Mouse (Mus musculus) hindbrain, embryonic 15.5 days (tissue): ENCODE results near the gene Cldn14. TPM values are rescaled to one million over a fixed set of nuclear protein-coding genes. Genes with fewer than 3 reads are reported as not detected.
A peak's percentile ranks its signal among the peaks of the same experiment; 100 is the strongest.

Source experiments
- ATAC-seq: fragments of 200-750 bp; cut with Nextera tagmentation; 2 replicates; pipeline ENCODE4 v1.8.0; 2017; ENCODE audit warnings: low read depth, moderate number of reproducible peaks, moderate TSS enrichment; ENCODE audit not compliant: low FRiP score
- H3K27ac ChIP-seq: fragments of 300-500 bp; sonication (generic); replicated peaks from 2 replicates; pipeline ENCODE4 v1.5.1; 2015; ENCODE audit warnings: mild to moderate bottlenecking, inconsistent platforms
- H3K27me3 ChIP-seq: fragments of 300-500 bp; sonication (generic); 2 replicates; pipeline ENCODE4 v1.6.1; 2015; ENCODE audit warnings: control low read depth, inconsistent platforms
- H3K36me3 ChIP-seq: fragments of 300-500 bp; sonication (generic); 2 replicates; pipeline ENCODE4 v1.6.1; 2015; ENCODE audit warnings: control low read depth, inconsistent platforms
- H3K4me1 ChIP-seq: fragments of 300-500 bp; sonication (generic); replicated peaks from 2 replicates; pipeline ENCODE4 v1.6.1; 2015; ENCODE audit warnings: control low read depth, inconsistent platforms
- H3K4me2 ChIP-seq: fragments of 300-500 bp; sonication (generic); 2 replicates; pipeline ENCODE4 v1.6.1; 2015; ENCODE audit warnings: moderate library complexity, mild to moderate bottlenecking, inconsistent platforms
- H3K4me3 ChIP-seq: fragments of 300-500 bp; sonication (generic); 2 replicates; pipeline ENCODE4 v1.5.1; 2015; ENCODE audit warnings: mild to moderate bottlenecking, inconsistent platforms
- H3K9ac ChIP-seq: fragments of 300-500 bp; sonication (generic); 2 replicates; pipeline ENCODE4 v1.6.1; 2015; ENCODE audit warnings: inconsistent platforms
- H3K9me3 ChIP-seq: fragments of 300-500 bp; sonication (generic); 2 replicates; pipeline ENCODE4 v1.6.1; 2016; ENCODE audit warnings: control low read depth, inconsistent platforms
- WGBS: fragments of 180-500 bp; shearing (Covaris S2); methylation state at CpG from one replicate; pipeline ENCODE4 v1.1.7; 2015; 5-methylcytosine and 5-hydroxymethylcytosine counted together
- polyA plus RNA-seq: library from polyadenylated mRNA; unstranded; fragments of >200 nt; fragmentation: Nextera tagmentation; extraction: Ambion mirVana; gene quantifications from 2 replicates; pipeline ENCODE4 v1.2.1, GENCODE M21; 2015

The Cldn14 gene
- not detected in 2 replicates for polyA plus RNA-seq

DNA sequence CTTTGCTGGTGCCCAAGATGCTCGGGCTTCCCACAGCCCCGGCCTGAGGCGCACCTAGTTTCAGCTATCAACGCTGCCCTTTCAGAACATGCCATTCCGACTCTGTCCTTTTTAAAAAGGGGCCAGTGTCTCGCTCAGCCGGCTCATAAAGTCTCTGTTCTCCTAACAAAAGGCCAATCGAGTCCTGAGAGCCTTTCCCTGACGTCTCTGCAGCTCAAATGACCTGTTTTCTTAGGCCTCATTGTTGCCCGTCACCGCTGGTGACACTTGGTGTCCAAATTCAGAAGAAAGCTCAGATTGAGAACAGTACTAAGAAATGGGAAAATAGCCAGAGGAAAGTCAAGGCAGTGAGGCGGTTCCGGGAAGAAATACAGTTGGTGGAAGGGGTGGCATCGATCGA is at the start of gene Cldn14:
Cldn14 (minus strand) TSS at position 101 of the 400 bp plus-strand sequence.
- no peak for ATAC-seq
- no peak within 1 kb of the TSS for H3K4me3 ChIP-seq
- H3K36me3 ChIP-seq: no peaks in the 10 kb centered on the region
- peaks cover 8% of the 10 kb centered on the region; the same call in 1 of the 2 replicates for H3K4me1 ChIP-seq
- no peaks in the 10 kb centered on the region for H3K9me3 ChIP-seq
- no peaks in the 10 kb centered on the region for H3K27me3 ChIP-seq
- no peak within 1 kb of the TSS for H3K9ac ChIP-seq
- H3K27ac ChIP-seq: no peak within 1 kb of the TSS
- H3K4me2 ChIP-seq: no peak within 1 kb of the TSS
- WGBS: 49% methylated on average over 15 of the region's 15 CpGs

DNA sequence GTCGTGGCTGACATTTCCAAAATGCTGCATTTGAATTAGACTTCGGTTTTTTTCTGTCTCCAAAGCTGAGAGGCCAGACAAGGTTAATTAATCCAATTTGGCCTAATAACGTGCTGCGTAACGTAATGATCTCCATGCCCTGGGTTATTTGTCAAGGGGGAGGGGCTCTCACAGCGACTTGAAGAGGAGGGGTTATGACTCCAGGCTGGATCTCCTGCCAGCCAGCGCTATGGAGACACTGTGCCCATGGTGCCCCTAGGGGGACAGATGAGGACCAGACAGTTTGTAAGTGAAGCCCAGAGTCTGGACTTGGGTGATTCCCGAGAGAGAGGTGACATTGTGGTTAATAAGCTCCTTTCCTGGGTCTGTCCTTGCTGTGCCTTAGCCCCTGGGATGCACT is 46.9 kb upstream of the Cldn14 start:
- no peak overlapping the region for H3K4me2 ChIP-seq
- no peak for ATAC-seq
- WGBS: 22% methylated on average over 8 of the region's 8 CpGs
- 0 out of 2 replicates have a peak, but pooled peaks cover 4% of the 10 kb centered on the region for H3K4me1 ChIP-seq
- H3K27me3 ChIP-seq: no peaks in the 10 kb centered on the region
- H3K27ac ChIP-seq: no peak overlapping the region
- no peaks in the 10 kb centered on the region for H3K36me3 ChIP-seq
- no peaks in the 10 kb centered on the region for H3K9me3 ChIP-seq
- no peak overlapping the region for H3K4me3 ChIP-seq
- H3K9ac ChIP-seq: no peak overlapping the region

GRCm38 (mm10) chr16:94055176-94055575 is 46.5 kb upstream of the Cldn14 start:
- Histone ChIP-seq H3K36me3 (no peaks in the 10 kb centered on the region), H3K4me1 (0 out of 2 replicates have a peak, but pooled peaks cover 4% of the 10 kb centered on the region), H3K4me2 (no peak overlapping the region), H3K27me3 (no peaks in the 10 kb centered on the region), H3K27ac (no peak overlapping the region), H3K9ac (no peak overlapping the region), H3K4me3 (no peak overlapping the region), H3K9me3 (no peaks in the 10 kb centered on the region)
- no peak for ATAC-seq
- WGBS: 62% methylated on average over 12 of the region's 12 CpGs

DNA sequence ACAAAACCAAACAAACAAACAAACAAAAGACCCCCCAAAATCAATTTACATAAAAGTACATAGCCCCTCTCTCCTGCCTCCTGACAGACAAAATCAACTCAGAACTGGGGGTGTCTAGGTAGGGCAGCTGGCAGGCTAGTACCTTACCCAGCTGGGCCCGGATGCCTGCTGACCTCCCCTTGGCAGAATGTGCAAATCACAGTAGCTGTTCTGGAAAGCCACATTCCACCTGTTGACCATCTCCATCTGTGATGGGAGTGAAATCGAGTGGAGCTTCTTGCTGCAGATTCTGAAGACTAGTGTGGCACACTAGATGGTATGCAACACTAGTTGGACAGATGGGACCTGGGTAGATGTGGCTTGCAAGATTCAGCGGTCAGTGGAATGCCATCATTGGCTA is 41.7 kb upstream of the Cldn14 start:
- Histone ChIP-seq H3K27me3 (no peaks in the 10 kb centered on the region), H3K9ac (no peak overlapping the region), H3K4me1 (no peaks in the 10 kb centered on the region), H3K4me3 (no peak overlapping the region), H3K36me3 (no peaks in the 10 kb centered on the region), H3K9me3 (no peaks in the 10 kb centered on the region), H3K4me2 (no peak overlapping the region), H3K27ac (no peak overlapping the region)
- ATAC-seq: no peak
- WGBS: 92% methylated on average over 3 of the region's 3 CpGs

DNA sequence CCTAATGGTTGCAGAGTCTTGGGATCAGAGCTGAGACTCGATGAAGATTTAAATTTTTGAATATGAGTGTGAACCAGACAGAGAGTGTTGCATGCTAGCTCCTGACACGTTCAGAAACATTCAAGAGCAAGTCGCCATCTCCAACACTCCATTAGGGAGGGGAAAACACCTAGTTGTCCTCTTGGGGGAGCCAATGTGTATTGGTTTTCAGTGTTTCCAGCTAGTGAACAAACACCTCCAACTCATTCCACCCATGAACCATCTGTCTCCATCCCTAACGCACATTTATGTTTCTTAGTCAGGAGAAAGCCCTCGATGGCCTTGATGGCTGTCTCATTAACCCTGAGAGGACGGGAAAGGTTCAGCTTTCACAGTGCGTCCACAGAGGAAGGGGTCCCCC is 36.4 kb upstream of the Cldn14 start:
- H3K36me3 ChIP-seq: no peaks in the 10 kb centered on the region
- no peak overlapping the region for H3K27ac ChIP-seq
- peaks cover 11% of the 10 kb centered on the region for H3K27me3 ChIP-seq
- no peak overlapping the region for H3K4me3 ChIP-seq
- no peak for ATAC-seq
- no peak overlapping the region for H3K4me2 ChIP-seq
- H3K9ac ChIP-seq: no peak overlapping the region
- 63% methylated on average over 7 of the region's 7 CpGs for WGBS
- H3K9me3 ChIP-seq: no peaks in the 10 kb centered on the region
- H3K4me1 ChIP-seq: peaks cover 9% of the 10 kb centered on the region

DNA sequence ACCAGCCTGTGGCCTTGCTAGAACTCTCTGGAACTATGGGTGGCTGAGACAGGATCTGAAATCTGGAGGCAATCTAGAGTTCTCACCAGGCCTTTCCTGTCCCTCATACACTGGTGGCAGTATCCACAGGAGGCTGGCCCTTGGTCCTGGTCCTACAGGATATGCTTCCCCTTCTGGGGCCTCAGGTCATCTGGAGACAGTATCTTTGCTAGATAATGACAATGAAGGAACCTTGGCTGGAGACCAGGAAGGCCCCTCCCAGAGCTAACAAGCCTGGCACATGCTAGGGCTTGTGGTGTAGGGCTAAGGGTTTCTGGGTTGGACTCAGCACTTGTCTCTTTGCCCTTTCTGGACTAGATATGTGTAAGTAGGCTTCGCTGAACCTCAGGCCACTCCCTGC is 35.2 kb upstream of the Cldn14 start:
- 92% methylated on average over 1 of the region's 1 CpGs for WGBS
- Histone ChIP-seq H3K36me3 (no peaks in the 10 kb centered on the region), H3K4me3 (no peak overlapping the region), H3K9ac (no peak overlapping the region), H3K4me1 (peaks cover 9% of the 10 kb centered on the region), H3K4me2 (no peak overlapping the region), H3K9me3 (no peaks in the 10 kb centered on the region), H3K27me3 (peaks cover 19% of the 10 kb centered on the region), H3K27ac (no peak overlapping the region)
- ATAC-seq: no peak

- no peak overlapping the region for H3K27ac ChIP-seq
- H3K27me3 ChIP-seq: peaks cover 21% of the 10 kb centered on the region
- H3K4me1 ChIP-seq: peaks cover 9% of the 10 kb centered on the region
- ATAC-seq: no peak; the same call in 1 of the 2 replicates
- no peak overlapping the region for H3K4me3 ChIP-seq
- H3K9me3 ChIP-seq: no peaks in the 10 kb centered on the region
- no peaks in the 10 kb centered on the region for H3K36me3 ChIP-seq
- 45% methylated on average over 18 of the region's 18 CpGs for WGBS
- H3K9ac ChIP-seq: no peak overlapping the region
- peak overlapping the region; percentile 29; the same call in 1 of the 2 replicates for H3K4me2 ChIP-seq
Observed at GRCm38 (mm10) chr16:94041065-94041712, 32.6 kb upstream of the Cldn14 start.

DNA sequence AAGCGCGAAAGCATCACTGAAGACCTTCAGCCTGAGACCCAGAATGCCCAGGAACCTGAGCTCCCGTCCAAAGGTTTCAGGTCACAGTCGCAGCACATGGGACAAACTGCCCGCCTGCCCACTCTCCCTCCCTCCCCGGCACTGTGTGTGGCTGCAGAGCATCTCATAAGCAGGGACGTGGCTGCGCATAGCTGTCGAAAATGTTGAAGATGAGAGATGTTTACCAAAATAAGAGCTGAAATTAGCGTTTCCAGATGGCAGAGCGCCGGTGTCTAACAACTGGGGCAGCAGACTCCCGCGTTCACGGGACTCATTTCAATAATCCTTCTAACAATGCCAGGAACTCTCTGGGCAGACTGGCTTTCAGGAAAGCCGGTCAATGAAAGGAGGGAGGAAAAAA is 31.8 kb upstream of the Cldn14 start:
- H3K27me3 ChIP-seq: peaks cover 21% of the 10 kb centered on the region
- H3K4me2 ChIP-seq: peak overlapping the region; percentile 29
- H3K4me1 ChIP-seq: peaks cover 9% of the 10 kb centered on the region
- no peak for ATAC-seq
- no peak overlapping the region for H3K9ac ChIP-seq
- no peaks in the 10 kb centered on the region for H3K36me3 ChIP-seq
- H3K9me3 ChIP-seq: no peaks in the 10 kb centered on the region
- WGBS: 25% methylated on average over 16 of the region's 16 CpGs
- no peak overlapping the region for H3K27ac ChIP-seq
- no peak overlapping the region for H3K4me3 ChIP-seq

DNA sequence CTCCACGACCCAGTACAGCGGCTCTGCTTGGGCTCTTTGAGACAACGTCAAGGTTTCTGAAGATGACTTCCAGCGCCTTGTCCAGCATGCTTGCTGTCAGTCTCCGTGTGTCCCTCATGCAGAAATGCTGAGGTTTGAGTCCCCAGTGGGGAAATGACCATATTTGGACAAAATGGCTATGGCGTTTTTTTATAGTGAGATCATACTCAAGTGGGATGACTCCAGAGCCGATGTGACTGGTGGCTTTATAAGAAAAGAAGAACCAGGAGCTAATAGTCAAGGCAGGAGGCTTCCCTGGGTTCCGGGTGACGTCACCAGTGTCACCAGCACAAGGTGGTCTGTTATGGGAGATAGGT is 30.3 kb upstream of the Cldn14 start:
- no peaks in the 10 kb centered on the region for H3K9me3 ChIP-seq
- no peaks in the 10 kb centered on the region for H3K36me3 ChIP-seq
- H3K4me1 ChIP-seq: peaks cover 9% of the 10 kb centered on the region
- no peak overlapping the region for H3K4me2 ChIP-seq
- H3K9ac ChIP-seq: no peak overlapping the region
- H3K4me3 ChIP-seq: no peak overlapping the region
- WGBS: 91% methylated on average over 9 of the region's 9 CpGs
- ATAC-seq: no peak
- H3K27me3 ChIP-seq: peaks cover 21% of the 10 kb centered on the region
- no peak overlapping the region for H3K27ac ChIP-seq

DNA sequence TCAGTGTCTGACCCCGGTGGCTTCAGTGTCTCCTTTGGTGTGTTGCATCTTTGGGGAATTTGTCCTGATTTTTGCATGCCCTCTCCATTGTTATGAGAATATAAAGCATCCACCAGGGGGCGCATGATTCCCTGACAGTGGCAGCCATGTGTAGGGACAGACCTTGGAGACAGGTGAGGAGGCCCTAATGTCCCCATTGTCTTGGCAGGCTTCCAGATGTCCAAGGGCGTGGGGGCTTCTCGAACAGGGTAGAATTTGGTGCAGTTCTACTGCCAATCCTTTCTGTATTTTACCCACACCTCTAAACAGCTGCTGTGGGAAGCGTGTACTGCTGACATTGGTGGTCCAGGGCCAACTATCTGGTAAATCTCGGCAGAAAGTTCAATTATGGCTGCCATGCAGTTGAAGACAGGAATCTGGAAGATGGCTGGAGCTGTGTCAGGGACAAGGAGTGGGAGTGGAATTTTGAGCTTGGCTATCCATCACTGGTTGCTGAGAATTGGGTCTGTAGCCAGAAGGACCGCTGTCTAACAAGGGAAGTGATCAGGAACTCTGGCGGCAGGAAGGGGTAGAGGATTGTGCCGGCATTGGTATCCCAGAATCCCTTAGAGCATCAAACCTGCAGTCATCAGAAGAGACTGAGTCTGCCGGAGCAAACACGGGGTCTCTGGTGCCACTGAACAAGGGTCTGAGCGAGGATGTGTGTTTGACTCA is 29.8 kb upstream of the Cldn14 start:
- no peak overlapping the region for H3K4me2 ChIP-seq
- ATAC-seq: no peak
- H3K4me1 ChIP-seq: peaks cover 9% of the 10 kb centered on the region
- peaks cover 21% of the 10 kb centered on the region for H3K27me3 ChIP-seq
- H3K4me3 ChIP-seq: no peak overlapping the region
- H3K27ac ChIP-seq: no peak overlapping the region
- no peak overlapping the region for H3K9ac ChIP-seq
- H3K36me3 ChIP-seq: no peaks in the 10 kb centered on the region
- H3K9me3 ChIP-seq: no peaks in the 10 kb centered on the region
- 72% methylated on average over 12 of the region's 12 CpGs for WGBS

DNA sequence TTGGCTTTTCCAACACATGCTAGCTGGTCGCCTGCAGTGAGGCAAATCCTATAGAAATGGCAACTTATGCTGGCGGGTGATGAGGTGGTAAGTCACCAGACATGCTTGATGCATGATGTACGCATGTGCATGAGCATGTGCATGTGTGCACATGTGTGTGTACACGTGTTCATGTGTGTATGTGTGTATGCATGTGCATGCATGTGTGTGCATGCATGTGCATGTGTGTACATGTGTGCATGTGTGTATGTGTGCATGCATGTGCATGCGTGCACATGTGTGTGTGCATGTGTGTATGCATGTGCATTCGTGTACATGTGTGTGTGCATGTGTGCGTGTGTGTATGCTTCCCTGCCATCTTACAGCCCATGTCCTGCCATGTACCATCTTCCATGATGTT is 28.6 kb upstream of the Cldn14 start:
- H3K4me1 ChIP-seq: peaks cover 9% of the 10 kb centered on the region
- ATAC-seq: no peak
- H3K4me2 ChIP-seq: no peak overlapping the region
- no peaks in the 10 kb centered on the region for H3K36me3 ChIP-seq
- no peak overlapping the region for H3K27ac ChIP-seq
- H3K9me3 ChIP-seq: no peaks in the 10 kb centered on the region
- H3K9ac ChIP-seq: no peak overlapping the region
- peaks cover 21% of the 10 kb centered on the region for H3K27me3 ChIP-seq
- H3K4me3 ChIP-seq: no peak overlapping the region
- 93% methylated on average over 7 of the region's 7 CpGs for WGBS

GRCm38 (mm10) chr16:94034152-94034551 is 25.5 kb upstream of the Cldn14 start:
- Histone ChIP-seq H3K27ac (no peak overlapping the region), H3K36me3 (no peaks in the 10 kb centered on the region), H3K4me3 (no peak overlapping the region), H3K27me3 (peaks cover 5% of the 10 kb centered on the region; the same call in 1 of the 2 replicates), H3K4me2 (no peak overlapping the region), H3K9me3 (no peaks in the 10 kb centered on the region), H3K9ac (no peak overlapping the region), H3K4me1 (no peaks in the 10 kb centered on the region)
- no peak for ATAC-seq
- 77% methylated on average over 9 of the region's 9 CpGs for WGBS
